Mouse (Mus musculus): Measurements from ENCODE around the gene Pim1. TPM values are rescaled to one million over a fixed set of nuclear protein-coding genes. Genes with fewer than 3 reads are reported as not detected.
"Not testable (repeated sequence)": the region's sequence is repeated elsewhere in the genome, so short reads cannot be mapped to it uniquely, and the experiment has no call there.

Pim1 gene
- polyA plus RNA-seq, 1 experiment from 2014 or later = 13.5 TPM

GRCm38 (mm10) chr17:29450899-29451840 lies 39.4 kb upstream of the Pim1 start:
- no peaks in the 10 kb centered on the region for H3K27me3 ChIP-seq (ENCODE audit: control insufficient read depth, insufficient read depth, low read length)
- H3K4me2 ChIP-seq (ENCODE audit: low read depth, low read length) = peak overlapping the region; percentile 45
- no peaks in the 10 kb centered on the region for H3K36me3 ChIP-seq (ENCODE audit: control insufficient read depth, insufficient read depth, low read length)
- peak; percentile 59 for ATAC-seq (ENCODE audit: insufficient read depth, low FRiP score)
- WGBS = 13% methylated on average over 34 of the region's 34 CpGs
- peak overlapping the region; percentile 61 for H3K9ac ChIP-seq (ENCODE audit: low read length)
- H3K9me3 ChIP-seq (replicated peaks; ENCODE audit: control insufficient read depth, low read length) = no peaks in the 10 kb centered on the region
- H3K27ac ChIP-seq (ENCODE audit: low read length) = peak overlapping the region; percentile 74
- peaks cover 28% of the 10 kb centered on the region for H3K4me1 ChIP-seq (ENCODE audit: control insufficient read depth, insufficient read depth, low read length)
- H3K4me3 ChIP-seq (replicated peaks; ENCODE audit: low read length) = peak overlapping the region; percentile 11; the same call in 1 of the 2 replicates

- H3K27ac ChIP-seq (ENCODE audit: low read length) = no peak overlapping the region
- no peak overlapping the region for H3K4me2 ChIP-seq (ENCODE audit: low read depth, low read length)
- H3K27me3 ChIP-seq (ENCODE audit: control insufficient read depth, insufficient read depth, low read length) = no peaks in the 10 kb centered on the region
- H3K9me3 ChIP-seq (replicated peaks; ENCODE audit: control insufficient read depth, low read length) = no peaks in the 10 kb centered on the region
- H3K4me3 ChIP-seq (replicated peaks; ENCODE audit: low read length) = no peak overlapping the region
- WGBS = 42% methylated on average over 8 of the region's 8 CpGs
- H3K4me1 ChIP-seq (ENCODE audit: control insufficient read depth, insufficient read depth, low read length) = peaks cover 28% of the 10 kb centered on the region
- no peak for ATAC-seq (ENCODE audit: insufficient read depth, low FRiP score)
- no peaks in the 10 kb centered on the region for H3K36me3 ChIP-seq (ENCODE audit: control insufficient read depth, insufficient read depth, low read length)
- peak overlapping the region; percentile 61; the same call in 1 of the 2 replicates for H3K9ac ChIP-seq (ENCODE audit: low read length)
Measured at GRCm38 (mm10) chr17:29451841-29452210, 38.7 kb upstream of the Pim1 start.

- H3K36me3 ChIP-seq (ENCODE audit: control insufficient read depth, insufficient read depth, low read length); ATAC-seq (ENCODE audit: insufficient read depth, low FRiP score); H3K9me3 ChIP-seq (replicated peaks; ENCODE audit: control insufficient read depth, low read length); H3K4me2 ChIP-seq (ENCODE audit: low read depth, low read length); H3K27ac ChIP-seq (ENCODE audit: low read length); H3K27me3 ChIP-seq (ENCODE audit: control insufficient read depth, insufficient read depth, low read length); H3K4me3 ChIP-seq (replicated peaks; ENCODE audit: low read length); H3K9ac ChIP-seq (ENCODE audit: low read length): not testable (repeated sequence)
- 91% methylated on average over 2 of the region's 3 CpGs for WGBS
- H3K4me1 ChIP-seq (ENCODE audit: control insufficient read depth, insufficient read depth, low read length) = peaks cover 21% of the 10 kb centered on the region
Measured at GRCm38 (mm10) chr17:29454119-29454518, 36.4 kb upstream of the Pim1 start.

DNA sequence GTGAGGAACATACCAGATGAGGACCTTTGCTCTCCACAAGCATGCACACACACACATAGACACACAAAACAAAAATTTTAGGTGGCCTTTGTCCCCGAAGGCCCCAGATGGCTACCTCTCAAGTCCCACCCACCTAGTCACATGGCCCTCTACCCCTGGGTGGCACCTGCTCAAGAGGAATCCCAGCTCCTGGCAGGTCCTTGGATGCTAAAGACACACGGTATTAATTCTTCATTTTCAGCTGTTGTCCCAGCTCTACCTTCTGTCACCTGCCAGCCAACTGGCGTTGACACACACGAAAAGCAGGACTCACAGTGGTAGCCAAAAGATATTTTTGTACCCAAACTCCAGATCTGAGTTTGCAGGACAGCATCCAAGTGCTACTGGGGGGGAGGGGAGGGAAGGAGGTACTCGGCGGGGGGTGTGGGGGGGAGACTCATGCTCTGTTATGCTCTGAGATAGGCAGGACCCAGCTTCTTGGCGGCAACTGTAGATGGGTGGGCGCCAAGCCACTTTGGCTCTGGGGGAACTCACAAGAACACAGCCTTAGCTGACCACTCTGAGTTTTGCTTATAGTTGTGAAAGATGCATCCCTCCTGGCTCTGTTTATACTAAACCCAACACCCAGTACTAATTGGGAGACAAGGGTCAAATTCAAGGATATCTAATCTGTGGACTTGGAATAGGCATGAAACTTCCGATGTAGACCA lies 35.0 kb upstream of the Pim1 start:
- Histone ChIP-seq H3K27me3 (ENCODE audit: control insufficient read depth, insufficient read depth, low read length) (no peaks in the 10 kb centered on the region), H3K36me3 (ENCODE audit: control insufficient read depth, insufficient read depth, low read length) (no peaks in the 10 kb centered on the region), H3K9ac (ENCODE audit: low read length) (no peak overlapping the region), H3K4me3 (replicated peaks; ENCODE audit: low read length) (no peak overlapping the region), H3K4me2 (ENCODE audit: low read depth, low read length) (no peak overlapping the region), H3K9me3 (replicated peaks; ENCODE audit: control insufficient read depth, low read length) (no peaks in the 10 kb centered on the region), H3K27ac (ENCODE audit: low read length) (no peak overlapping the region), H3K4me1 (ENCODE audit: control insufficient read depth, insufficient read depth, low read length) (peaks cover 28% of the 10 kb centered on the region)
- WGBS = 72% methylated on average over 9 of the region's 9 CpGs
- ATAC-seq (ENCODE audit: insufficient read depth, low FRiP score) = no peak

GRCm38 (mm10) chr17:29456476-29456875 lies 34.1 kb upstream of the Pim1 start:
- WGBS = 96% methylated on average over 4 of the region's 4 CpGs
- H3K4me2 ChIP-seq (ENCODE audit: low read depth, low read length) = no peak overlapping the region

DNA sequence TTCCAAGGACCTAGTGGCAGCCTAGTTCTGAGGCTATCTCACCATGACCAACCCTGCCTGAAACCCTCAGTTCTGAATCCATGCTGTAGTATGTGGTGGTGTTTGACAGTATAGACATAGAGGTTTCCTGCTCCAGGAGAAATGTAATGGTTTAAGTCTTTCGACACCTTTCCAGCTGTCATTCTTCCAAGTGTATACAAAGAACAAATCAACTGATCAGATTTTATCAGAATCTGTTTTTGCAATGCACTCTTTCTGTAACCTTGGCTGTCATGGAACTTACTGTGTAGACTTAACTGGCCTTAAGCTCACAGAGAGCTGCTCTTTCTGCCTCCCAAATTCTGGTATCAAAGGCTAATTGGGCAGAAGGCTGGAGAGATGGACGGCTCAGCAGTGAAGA lies 33.6 kb upstream of the Pim1 start:
- Histone ChIP-seq H3K27ac (ENCODE audit: low read length) (no peak overlapping the region), H3K27me3 (ENCODE audit: control insufficient read depth, insufficient read depth, low read length) (no peaks in the 10 kb centered on the region), H3K4me3 (replicated peaks; ENCODE audit: low read length) (no peak overlapping the region), H3K9me3 (replicated peaks; ENCODE audit: control insufficient read depth, low read length) (no peaks in the 10 kb centered on the region), H3K4me1 (ENCODE audit: control insufficient read depth, insufficient read depth, low read length) (peaks cover 16% of the 10 kb centered on the region), H3K4me2 (ENCODE audit: low read depth, low read length) (no peak overlapping the region), H3K9ac (ENCODE audit: low read length) (no peak overlapping the region), H3K36me3 (ENCODE audit: control insufficient read depth, insufficient read depth, low read length) (no peaks in the 10 kb centered on the region)
- no peak for ATAC-seq (ENCODE audit: insufficient read depth, low FRiP score)
- 70% methylated on average over 2 of the region's 2 CpGs for WGBS

More at GRCm38 (mm10) chr17:29456476-29456875, 34.1 kb upstream of the Pim1 start:
- no peak overlapping the region for H3K27ac ChIP-seq (ENCODE audit: low read length)
- H3K9me3 ChIP-seq (replicated peaks; ENCODE audit: control insufficient read depth, low read length) = no peaks in the 10 kb centered on the region
- H3K4me3 ChIP-seq (replicated peaks; ENCODE audit: low read length) = no peak overlapping the region
- no peaks in the 10 kb centered on the region for H3K27me3 ChIP-seq (ENCODE audit: control insufficient read depth, insufficient read depth, low read length)
- no peak overlapping the region for H3K9ac ChIP-seq (ENCODE audit: low read length)
- H3K4me1 ChIP-seq (ENCODE audit: control insufficient read depth, insufficient read depth, low read length) = peaks cover 19% of the 10 kb centered on the region
- no peak for ATAC-seq (ENCODE audit: insufficient read depth, low FRiP score)
- no peaks in the 10 kb centered on the region for H3K36me3 ChIP-seq (ENCODE audit: control insufficient read depth, insufficient read depth, low read length)

GRCm38 (mm10) chr17:29457795-29458560 lies 32.6 kb upstream of the Pim1 start:
- no peak for ATAC-seq (ENCODE audit: insufficient read depth, low FRiP score)
- Histone ChIP-seq H3K9me3 (replicated peaks; ENCODE audit: control insufficient read depth, low read length) (no peaks in the 10 kb centered on the region), H3K4me3 (replicated peaks; ENCODE audit: low read length) (no peak overlapping the region), H3K36me3 (ENCODE audit: control insufficient read depth, insufficient read depth, low read length) (no peaks in the 10 kb centered on the region), H3K4me2 (ENCODE audit: low read depth, low read length) (no peak overlapping the region), H3K27me3 (ENCODE audit: control insufficient read depth, insufficient read depth, low read length) (no peaks in the 10 kb centered on the region), H3K27ac (ENCODE audit: low read length) (peak overlapping the region; percentile 60), H3K4me1 (ENCODE audit: control insufficient read depth, insufficient read depth, low read length) (peaks cover 16% of the 10 kb centered on the region), H3K9ac (ENCODE audit: low read length) (peak overlapping the region; percentile 50)
- 47% methylated on average over 11 of the region's 11 CpGs for WGBS

DNA sequence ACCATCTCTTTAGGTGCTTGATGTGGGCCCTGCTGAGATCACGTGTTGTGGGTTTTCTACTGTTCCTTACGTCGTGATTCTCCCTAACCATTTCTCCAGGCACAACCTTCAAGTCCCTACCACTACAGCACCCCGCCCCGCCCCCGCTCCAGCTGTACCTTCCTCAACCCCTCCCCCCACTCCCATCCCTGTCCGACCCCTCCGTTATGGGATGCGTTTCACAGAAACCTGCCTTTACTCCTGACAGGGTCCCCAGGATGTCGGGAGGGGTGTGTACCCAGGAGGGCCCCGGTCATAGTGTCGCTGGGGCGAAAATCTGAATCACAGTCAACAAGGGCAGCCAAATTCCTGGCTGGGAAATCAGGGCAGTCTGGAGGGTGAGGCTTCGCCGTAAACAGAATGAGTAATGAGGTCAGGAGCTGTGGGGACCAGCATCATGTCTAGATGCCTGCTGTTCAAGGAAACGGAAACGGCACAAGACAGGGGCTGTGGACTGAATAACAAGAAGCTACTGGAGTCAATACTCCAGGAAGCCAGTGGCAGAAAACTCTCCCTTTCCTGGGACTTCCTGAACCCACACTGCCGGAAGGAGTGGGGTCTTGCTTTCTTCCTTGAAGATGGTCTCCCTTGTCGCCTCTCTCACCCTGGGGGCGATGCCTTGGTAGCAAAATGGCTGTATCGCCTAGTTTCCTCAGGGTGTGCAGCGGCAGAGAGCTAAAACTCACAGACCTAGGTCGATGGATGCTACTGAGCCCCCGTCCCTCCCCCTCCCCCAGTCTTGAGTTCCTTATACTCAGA lies 31.0 kb upstream of the Pim1 start:
- H3K4me3 ChIP-seq (replicated peaks; ENCODE audit: low read length) = no peak overlapping the region
- H3K9me3 ChIP-seq (replicated peaks; ENCODE audit: control insufficient read depth, low read length) = no peaks in the 10 kb centered on the region
- peak overlapping the region; percentile 44 for H3K4me2 ChIP-seq (ENCODE audit: low read depth, low read length)
- H3K4me1 ChIP-seq (ENCODE audit: control insufficient read depth, insufficient read depth, low read length) = peaks cover 22% of the 10 kb centered on the region
- H3K27ac ChIP-seq (ENCODE audit: low read length) = peak overlapping the region; percentile 10; the same call in 1 of the 2 replicates
- 7% methylated on average over 24 of the region's 24 CpGs for WGBS
- ATAC-seq (ENCODE audit: insufficient read depth, low FRiP score) = peak; percentile 27; the same call in 1 of the 2 replicates
- H3K27me3 ChIP-seq (ENCODE audit: control insufficient read depth, insufficient read depth, low read length) = no peaks in the 10 kb centered on the region
- H3K9ac ChIP-seq (ENCODE audit: low read length) = peak overlapping the region; percentile 51
- no peaks in the 10 kb centered on the region for H3K36me3 ChIP-seq (ENCODE audit: control insufficient read depth, insufficient read depth, low read length)

Measured in stomach, embryonic 16.5 days (tissue).